27 mouse cellular contexts compared by ENCODE assay signal in genomic region chr5:143271642-143272041, GRCm38 (mm10). TPM values are rescaled to one million over a fixed set of nuclear protein-coding genes. Genes with fewer than 3 reads are reported as not detected.
DNase-seq lines count a peak whose midpoint lies in the region; ATAC-seq and TF ChIP-seq lines count a peak whose summit lies in the region.
"Had no signal": no experiment of that assay in that cellular context is flagged by ENCODE, and none has a peak within 500 bp of the region (broad histone marks: within the 10 kb centered on the region; RNA-seq: fewer than 3 reads in every experiment).

No protein-coding gene starts in this region.

- no peak for TF ChIP-seq CTCF in C2C12 (IDR thresholded peaks at IDR 0.05; ENCODE audit: control insufficient read depth, insufficient read depth, insufficient read length)
- no peak for TF ChIP-seq CTCF in forebrain, postnatal 0 days (IDR thresholded peaks at IDR 0.05; ENCODE audit: low read depth)

- 0 out of 2 replicates have a peak overlapping the region, but pooled peaks have one; percentile 24 for H3K9ac ChIP-seq in hindbrain, embryonic 14.5 days
- H3K9ac ChIP-seq in forebrain, postnatal 0 days = no peak overlapping the region
- H3K9ac ChIP-seq: heart, embryonic 13.5 days; stomach, embryonic 15.5 days had no signal

- peaks cover 19% of the 10 kb centered on the region for H3K4me1 ChIP-seq in hindbrain, embryonic 14.5 days (replicated peaks; ENCODE audit: control insufficient read depth, insufficient read depth, low read length)
- H3K4me1 ChIP-seq in hindbrain, embryonic 10.5 days (replicated peaks) = peaks cover 30% of the 10 kb centered on the region
- H3K4me1 ChIP-seq in forebrain, postnatal 0 days (ENCODE audit: insufficient read depth) = peaks cover 18% of the 10 kb centered on the region

- no peak overlapping the region for H3ac ChIP-seq in C2C12 (ENCODE audit: control insufficient read depth, insufficient read length, low read depth)
- no peak overlapping the region for H3ac ChIP-seq in myocyte (ENCODE audit: control insufficient read depth, insufficient read length)

- no peaks in the 10 kb centered on the region for H3K27me3 ChIP-seq in hindbrain, embryonic 14.5 days (ENCODE audit: control insufficient read depth, insufficient read depth, low read length)
- peaks cover 14% of the 10 kb centered on the region for H3K27me3 ChIP-seq in hindbrain, embryonic 10.5 days (ENCODE audit: insufficient read depth, poor library complexity, severe bottlenecking)
- H3K27me3 ChIP-seq in C2C12 (ENCODE audit: control insufficient read depth, insufficient read depth, insufficient read length) (no peaks in the 10 kb centered on the region), myocyte (ENCODE audit: control insufficient read depth, insufficient read depth, insufficient read length) (no peaks in the 10 kb centered on the region)
- H3K27me3 ChIP-seq in forebrain, postnatal 0 days (ENCODE audit: insufficient read depth, low read length) = no peaks in the 10 kb centered on the region
- H3K27me3 ChIP-seq: CH12.LX had no signal

- WGBS in hindbrain, embryonic 14.5 days = 88% methylated on average over 6 of the region's 6 CpGs
- 88% methylated on average over 6 of the region's 6 CpGs for whole genome bisulfite sequencing in hindbrain, embryonic 10.5 days
- 89% methylated on average over 6 of the region's 6 CpGs for WGBS in forebrain, postnatal 0 days

- H3K4me3 ChIP-seq in hindbrain, embryonic 14.5 days (replicated peaks; ENCODE audit: low read length) = no peak overlapping the region
- no peak overlapping the region for H3K4me3 ChIP-seq in hindbrain, embryonic 10.5 days
- H3K4me3 ChIP-seq in C2C12 (ENCODE audit: insufficient read depth, poor library complexity, severe bottlenecking) (no peak overlapping the region), myocyte (peak overlapping the region; percentile 93)
- no peak overlapping the region for H3K4me3 ChIP-seq in forebrain, postnatal 0 days (ENCODE audit: low read depth, low read length)
- H3K4me3 ChIP-seq: erythroblast, embryonic 14.5 days; gastrocnemius, adult 2 months; heart, embryonic 13.5 days; stomach, embryonic 15.5 days had no signal

- no peaks in the 10 kb centered on the region for H3K9me3 ChIP-seq in hindbrain, embryonic 14.5 days (ENCODE audit: control insufficient read depth, low read length)
- H3K9me3 ChIP-seq in hindbrain, embryonic 10.5 days = no peaks in the 10 kb centered on the region
- H3K9me3 ChIP-seq in forebrain, postnatal 0 days (ENCODE audit: low read length) = no peaks in the 10 kb centered on the region
- H3K9me3 ChIP-seq: heart, embryonic 13.5 days; megakaryocyte, embryonic 14.5 days; stomach, embryonic 15.5 days had no signal

- ATAC-seq in hindbrain, embryonic 14.5 days (ENCODE audit: low FRiP score) = no peak
- no peak for ATAC-seq in forebrain, postnatal 0 days
- ATAC-seq: forebrain, embryonic 14.5 days had no signal

- no peaks in the 10 kb centered on the region for H3K36me3 ChIP-seq in hindbrain, embryonic 14.5 days (replicated peaks; ENCODE audit: control insufficient read depth, insufficient read depth)
- no peaks in the 10 kb centered on the region for H3K36me3 ChIP-seq in hindbrain, embryonic 10.5 days
- no peaks in the 10 kb centered on the region for H3K36me3 ChIP-seq in C2C12 (ENCODE audit: control insufficient read depth, insufficient read depth)
- no peaks in the 10 kb centered on the region for H3K36me3 ChIP-seq in myocyte (ENCODE audit: control insufficient read depth, insufficient read depth)
- H3K36me3 ChIP-seq in forebrain, postnatal 0 days (ENCODE audit: insufficient read depth) = no peaks in the 10 kb centered on the region
- H3K36me3 ChIP-seq: heart, embryonic 13.5 days; stomach, embryonic 15.5 days had no signal

- peaks cover 9% of the 10 kb centered on the region for H3K79me3 ChIP-seq in C2C12 (ENCODE audit: low read depth)

- H3K27ac ChIP-seq in hindbrain, embryonic 14.5 days = no peak overlapping the region
- H3K27ac ChIP-seq in hindbrain, embryonic 10.5 days = no peak overlapping the region
- H3K27ac ChIP-seq in forebrain, postnatal 0 days (ENCODE audit: low read depth, low read length) = no peak overlapping the region
- H3K27ac ChIP-seq: gastrocnemius, adult 2 months; heart, embryonic 13.5 days; stomach, embryonic 15.5 days had no signal

- DNase-seq in hindbrain, embryonic 14.5 days (ENCODE audit: low spot score) = no peak
- no peak for DNase-seq in hindbrain, embryonic 10.5 days (ENCODE audit: low spot score)
- peak; percentile 94 for DNase-seq in NIH3T3 (ENCODE audit: low read depth)
- no peak for DNase-seq in frontal cortex, postnatal 14 days (ENCODE audit: low spot score in 2 of 2)
- no peak for DNase-seq in forebrain, postnatal 0 days
- DNase-seq: cerebellum, adult 18-20 months; cerebellum, postnatal 25 days; gastrocnemius, adult 2 months; heart, postnatal 36 days; kidney, adult 11 months; kidney, postnatal 10 days; lung, adult 18-20 months; midbrain, embryonic 14.5 days; thymus, adult 2 months had no signal

- no peak overlapping the region for H3K4me2 ChIP-seq in hindbrain, embryonic 14.5 days (replicated peaks)
- peak overlapping the region; percentile 80 for H3K4me2 ChIP-seq in myocyte (ENCODE audit: low read depth)
- no peak overlapping the region for H3K4me2 ChIP-seq in forebrain, postnatal 0 days (ENCODE audit: low read depth)
- H3K4me2 ChIP-seq: heart, embryonic 13.5 days; liver, embryonic 11.5 days had no signal

- H3K79me2 ChIP-seq in C2C12 (ENCODE audit: control insufficient read depth, insufficient read depth) = peaks cover 17% of the 10 kb centered on the region
- peaks cover 5% of the 10 kb centered on the region for H3K79me2 ChIP-seq in myocyte (ENCODE audit: control insufficient read depth, insufficient read depth)

- TF ChIP-seq POLR2A in myocyte (IDR thresholded peaks at IDR 0.05; ENCODE audit: insufficient read length, low read depth) = no peak

TF ChIP-seq in C2C12, 6 proteins besides CTCF, POLR2A, EP300 and RAD21:
- TF ChIP-seq FOSL1 (IDR thresholded peaks at IDR 0.05; ENCODE audit: insufficient read depth, low read length, poor library complexity, severe bottlenecking) = peak; percentile 70
- no peak for TF ChIP-seq MYOD1 (IDR thresholded peaks at IDR 0.05; ENCODE audit: control insufficient read depth, insufficient read length, low read depth)
- no peak for TF ChIP-seq USF1 (IDR thresholded peaks at IDR 0.05; ENCODE audit: low read depth)
- TF ChIP-seq MAX (IDR thresholded peaks at IDR 0.05) = peak; percentile 80
- no peak for TF ChIP-seq MYOG (IDR thresholded peaks at IDR 0.05; ENCODE audit: control insufficient read depth, extremely low read depth, insufficient read length)
- TF ChIP-seq CEBPB (IDR thresholded peaks at IDR 0.05; ENCODE audit: low read depth) = peak; percentile 65
TF ChIP-seq in C2C12: peak in this region for 3.

TF ChIP-seq in myocyte, 11 proteins besides CTCF, POLR2A, EP300 and RAD21:
- peak; percentile 57 for TF ChIP-seq CEBPB (IDR thresholded peaks at IDR 0.05; ENCODE audit: insufficient read depth, poor library complexity, severe bottlenecking)
- TF ChIP-seq MAX (IDR thresholded peaks at IDR 0.05; ENCODE audit: low read depth) = no peak

RNA-seq across cellular contexts. Expression of gene Zfp316, which starts 1.8 kb away (rescaled TPM):
- 5.5 and 6.4 TPM in 2 replicates for polyA plus RNA-seq in hindbrain, embryonic 14.5 days (2014; fragmentation: Nextera tagmentation; extraction: Ambion mirVana)
- polyA plus RNA-seq in hindbrain, embryonic 10.5 days (2016; fragmentation: Nextera tagmentation; extraction: Ambion mirVana) = 3.9 and 6.6 TPM in 2 replicates
- polyA plus RNA-seq in C2C12 (2012; fragmentation: generic; extraction: Trizol) = 3.8 TPM
- 6.1 TPM for polyA plus RNA-seq in myocyte (2012; fragmentation: generic; extraction: Trizol)
- total RNA-seq in forebrain, postnatal 0 days (2014; rRNA removed) = 21.5 and 29.8 TPM in 2 replicates
- polyA plus RNA-seq in forebrain, postnatal 0 days (2015; fragmentation: Nextera tagmentation; extraction: Ambion mirVana) = 5.5 and 7.5 TPM in 2 replicates

RNA-seq across cellular contexts. Expression of gene Zfp853, which starts 21.8 kb away (rescaled TPM):
- polyA plus RNA-seq in hindbrain, embryonic 14.5 days (2014; fragmentation: Nextera tagmentation; extraction: Ambion mirVana) = 0.23 and 0.43 TPM in 2 replicates
- polyA plus RNA-seq in hindbrain, embryonic 10.5 days (2016; fragmentation: Nextera tagmentation; extraction: Ambion mirVana) = not detected in 2 replicates
- polyA plus RNA-seq in C2C12 (2012; fragmentation: generic; extraction: Trizol) (not detected), myocyte (2012; fragmentation: generic; extraction: Trizol) (0.01 TPM)
- 9.8 and 16.5 TPM in 2 replicates for total RNA-seq in forebrain, postnatal 0 days (2014; rRNA removed)
- 0.18 and 0.23 TPM in 2 replicates for polyA plus RNA-seq in forebrain, postnatal 0 days (2015; fragmentation: Nextera tagmentation; extraction: Ambion mirVana)
- total RNA-seq: CH12.LX; granulocyte monocyte progenitor cell, adult 5-6 weeks had no signal
- polyA plus RNA-seq: forebrain, embryonic 14.5 days; liver, embryonic 11.5 days had no signal

RNA-seq across cellular contexts. Expression of gene Zfp12, which starts 36.7 kb away (rescaled TPM):
- 21.6 and 24.8 TPM in 2 replicates for polyA plus RNA-seq in hindbrain, embryonic 14.5 days (2014; fragmentation: Nextera tagmentation; extraction: Ambion mirVana)
- 19.9 and 22.0 TPM in 2 replicates for polyA plus RNA-seq in hindbrain, embryonic 10.5 days (2016; fragmentation: Nextera tagmentation; extraction: Ambion mirVana)
- 4.2 TPM for polyA plus RNA-seq in C2C12 (2012; fragmentation: generic; extraction: Trizol)
- 4.5 TPM for polyA plus RNA-seq in myocyte (2012; fragmentation: generic; extraction: Trizol)
- total RNA-seq in forebrain, postnatal 0 days (2014; rRNA removed) = 35.2 and 37.1 TPM in 2 replicates
- 11.9 and 14.0 TPM in 2 replicates for polyA plus RNA-seq in forebrain, postnatal 0 days (2015; fragmentation: Nextera tagmentation; extraction: Ambion mirVana)

RNA-seq across cellular contexts. Expression of gene E130309D02Rik, which starts 43.5 kb away (rescaled TPM):
- 24.6 and 25.4 TPM in 2 replicates for polyA plus RNA-seq in hindbrain, embryonic 14.5 days (2014; fragmentation: Nextera tagmentation; extraction: Ambion mirVana)
- polyA plus RNA-seq in hindbrain, embryonic 10.5 days (2016; fragmentation: Nextera tagmentation; extraction: Ambion mirVana) = 64.3 and 65.3 TPM in 2 replicates
- polyA plus RNA-seq in C2C12 (2012; fragmentation: generic; extraction: Trizol) = 29.6 TPM
- 25.7 TPM for polyA plus RNA-seq in myocyte (2012; fragmentation: generic; extraction: Trizol)
- 40.9 and 44.7 TPM in 2 replicates for total RNA-seq in forebrain, postnatal 0 days (2014; rRNA removed)
- polyA plus RNA-seq in forebrain, postnatal 0 days (2015; fragmentation: Nextera tagmentation; extraction: Ambion mirVana) = 27.7 and 29.2 TPM in 2 replicates

RNA-seq across cellular contexts. Expression of gene Spdye4a, which starts 45.0 kb away (rescaled TPM):
- not detected in 2 replicates for polyA plus RNA-seq in hindbrain, embryonic 14.5 days (2014; fragmentation: Nextera tagmentation; extraction: Ambion mirVana)
- polyA plus RNA-seq in hindbrain, embryonic 10.5 days (2016; fragmentation: Nextera tagmentation; extraction: Ambion mirVana) = not detected in 2 replicates
- not detected for polyA plus RNA-seq in C2C12 (2012; fragmentation: generic; extraction: Trizol)
- not detected for polyA plus RNA-seq in myocyte (2012; fragmentation: generic; extraction: Trizol)
- total RNA-seq in forebrain, postnatal 0 days (2014; rRNA removed) = not detected in 2 replicates
- polyA plus RNA-seq in forebrain, postnatal 0 days (2015; fragmentation: Nextera tagmentation; extraction: Ambion mirVana) = not detected in 2 replicates
- total RNA-seq: adrenal gland, postnatal 36 days; CH12.LX; gastrocnemius, adult 2 months; granulocyte monocyte progenitor cell, adult 5-6 weeks; heart, postnatal 36 days; layer of hippocampus, adult 18-20 months had no signal
- polyA plus RNA-seq: forebrain, embryonic 14.5 days; heart, embryonic 13.5 days; limb, embryonic 11.5 days; liver, embryonic 11.5 days; midbrain, embryonic 14.5 days; stomach, embryonic 15.5 days; thymus, adult 2 months had no signal
